Mouse (Mus musculus): ENCODE measurements at regions not wholly inside any gene's neighbourhood (a gene's known extent, or its start where the extent isn't known, plus 50 kb on each side); places are given as distances from the start of the nearest gene placed in this dataset.

DNA sequence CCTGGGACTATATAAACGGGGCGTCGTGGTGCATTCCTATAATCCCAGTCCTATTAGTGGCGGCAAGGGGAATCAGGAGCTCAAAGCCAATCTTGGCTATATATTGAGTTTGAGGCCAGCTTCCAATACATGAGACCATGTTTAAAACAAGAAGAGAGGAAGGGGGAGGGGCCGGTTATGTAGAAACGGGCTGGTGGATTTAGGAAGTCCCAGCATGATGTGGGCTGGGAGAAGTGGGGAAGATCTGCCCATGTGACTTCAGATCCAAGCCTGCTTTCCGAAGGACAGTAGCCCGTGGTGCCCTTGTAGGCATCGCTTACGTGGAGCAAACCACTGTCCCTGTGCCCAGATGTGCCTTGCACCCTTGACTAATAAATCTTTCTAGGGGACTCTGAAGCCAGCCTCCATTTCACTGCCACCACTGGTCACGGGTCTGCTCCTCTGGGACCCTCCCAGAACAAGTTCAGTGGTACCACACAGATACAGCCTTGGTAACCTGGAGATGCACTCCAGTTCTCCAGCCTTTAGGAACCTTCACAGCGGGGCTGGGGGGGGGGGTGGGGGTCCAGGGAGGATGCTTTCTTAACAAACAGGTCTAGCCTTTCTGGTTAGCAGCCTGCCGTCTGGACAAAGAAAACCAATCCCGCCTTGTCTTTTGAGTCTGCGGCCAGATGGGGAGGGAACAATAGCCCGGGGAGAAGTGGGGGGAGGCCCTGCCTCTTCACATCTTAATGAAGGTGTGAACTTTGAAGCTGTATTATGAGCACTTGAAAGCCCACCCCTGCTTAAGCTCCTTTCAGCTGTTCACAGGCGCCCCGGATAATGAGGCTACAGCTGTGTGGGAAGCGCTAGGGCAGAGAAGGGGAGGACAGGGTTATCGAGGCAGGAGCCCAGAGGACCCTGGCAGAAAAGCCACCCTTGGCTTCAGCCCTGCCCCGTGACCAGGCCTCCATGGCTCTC, 141.2 kb upstream of the Rad23b start:
- TF ChIP-seq CTCF (IDR thresholded peaks at IDR 0.05; ENCODE audit: low read depth) (no peak), EP300 (IDR thresholded peaks at IDR 0.05; ENCODE audit: low read depth) (no peak)
